Mouse (Mus musculus): ENCODE measurements around the gene Dmc1. TPM values are rescaled to one million over a fixed set of nuclear protein-coding genes. Genes with fewer than 3 reads are reported as not detected.

Dmc1 gene
- polyA plus RNA-seq, 1 experiment = not detected

- peak overlapping the region; percentile 95 for H3K4me2 ChIP-seq (ENCODE audit: low read depth)
- TF ChIP-seq MAX (IDR thresholded peaks at IDR 0.05; ENCODE audit: low read depth) (no peak), SRF (IDR thresholded peaks at IDR 0.05; ENCODE audit: control insufficient read depth, insufficient read length, low read depth) (no peak), CEBPB (IDR thresholded peaks at IDR 0.05; ENCODE audit: insufficient read depth, poor library complexity, severe bottlenecking) (no peak), POLR2AphosphoS2 (IDR thresholded peaks at IDR 0.05; ENCODE audit: insufficient read length, low read depth) (peak; percentile 66), POLR2A (IDR thresholded peaks at IDR 0.05; ENCODE audit: insufficient read length, low read depth) (peak; percentile 57), TCF3 (IDR thresholded peaks at IDR 0.05; ENCODE audit: insufficient read length, low read depth) (no peak), TCF12 (IDR thresholded peaks at IDR 0.05; ENCODE audit: insufficient read depth, poor library complexity, severe bottlenecking) (no peak), REST (IDR thresholded peaks at IDR 0.05; ENCODE audit: insufficient read depth, insufficient read length) (peak; percentile 25)
- H3ac ChIP-seq (ENCODE audit: control insufficient read depth, insufficient read length) = peak overlapping the region; percentile 87
- peaks cover 7% of the 10 kb centered on the region for H3K27me3 ChIP-seq (ENCODE audit: control insufficient read depth, insufficient read depth, insufficient read length)
- peaks cover 37% of the 10 kb centered on the region for H3K36me3 ChIP-seq (ENCODE audit: control insufficient read depth, insufficient read depth)
- H3K4me3 ChIP-seq = peak overlapping the region; percentile 89
- peaks cover 46% of the 10 kb centered on the region for H3K79me2 ChIP-seq (ENCODE audit: control insufficient read depth, insufficient read depth)
These were observed 58.9 kb downstream of the Dmc1 start for GRCm38 (mm10) chr15:79545921-79546399.

GRCm38 (mm10) chr15:79545496-79545895 is 59.4 kb downstream of the Dmc1 start:
- Histone ChIP-seq H3ac (ENCODE audit: control insufficient read depth, insufficient read length) (peak overlapping the region; percentile 87), H3K36me3 (ENCODE audit: control insufficient read depth, insufficient read depth) (peaks cover 42% of the 10 kb centered on the region), H3K27me3 (ENCODE audit: control insufficient read depth, insufficient read depth, insufficient read length) (peaks cover 4% of the 10 kb centered on the region), H3K4me3 (peak overlapping the region; percentile 89), H3K4me2 (ENCODE audit: low read depth) (peak overlapping the region; percentile 95), H3K79me2 (ENCODE audit: control insufficient read depth, insufficient read depth) (peaks cover 51% of the 10 kb centered on the region)
- no peak for TF ChIP-seq E2F4 (IDR thresholded peaks at IDR 0.05; ENCODE audit: insufficient read depth)
- TF ChIP-seq REST (IDR thresholded peaks at IDR 0.05; ENCODE audit: insufficient read depth, insufficient read length) = no peak
- no peak for TF ChIP-seq SRF (IDR thresholded peaks at IDR 0.05; ENCODE audit: control insufficient read depth, insufficient read length, low read depth)
- no peak for TF ChIP-seq TCF3 (IDR thresholded peaks at IDR 0.05; ENCODE audit: insufficient read length, low read depth)
- TF ChIP-seq POLR2A (IDR thresholded peaks at IDR 0.05; ENCODE audit: insufficient read length, low read depth) = no peak

- Histone ChIP-seq H3K36me3 (ENCODE audit: control insufficient read depth, insufficient read depth) (peaks cover 57% of the 10 kb centered on the region), H3K27me3 (ENCODE audit: control insufficient read depth, insufficient read depth, insufficient read length) (no peaks in the 10 kb centered on the region), H3K79me2 (ENCODE audit: control insufficient read depth, insufficient read depth) (peaks cover 65% of the 10 kb centered on the region), H3K4me2 (ENCODE audit: low read depth) (peak overlapping the region; percentile 95), H3K4me3 (peak overlapping the region; percentile 89), H3ac (ENCODE audit: control insufficient read depth, insufficient read length) (no peak overlapping the region)
- TF ChIP-seq POLR2A (IDR thresholded peaks at IDR 0.05; ENCODE audit: insufficient read length, low read depth) = no peak
- no peak for TF ChIP-seq REST (IDR thresholded peaks at IDR 0.05; ENCODE audit: insufficient read depth, insufficient read length)
- TF ChIP-seq CEBPB (IDR thresholded peaks at IDR 0.05; ENCODE audit: insufficient read depth, poor library complexity, severe bottlenecking) = no peak
- TF ChIP-seq MYOG (IDR thresholded peaks at IDR 0.05; ENCODE audit: control insufficient read depth in 1 of 3, insufficient read depth in 1 of 3, insufficient read length in 2 of 3, low read depth in 2 of 3) = no peak
- no peak for TF ChIP-seq E2F4 (IDR thresholded peaks at IDR 0.05; ENCODE audit: insufficient read depth)
- TF ChIP-seq POLR2AphosphoS2 (IDR thresholded peaks at IDR 0.05; ENCODE audit: insufficient read length, low read depth) = no peak
- no peak for TF ChIP-seq MYOD1 (IDR thresholded peaks at IDR 0.05; ENCODE audit: control insufficient read depth in 1 of 3, insufficient read length in 2 of 3, low read depth in 2 of 3)
- TF ChIP-seq USF1 (IDR thresholded peaks at IDR 0.05; ENCODE audit: low read depth) = no peak
- no peak for TF ChIP-seq TCF12 (IDR thresholded peaks at IDR 0.05; ENCODE audit: insufficient read depth, poor library complexity, severe bottlenecking)
- no peak for TF ChIP-seq MAX (IDR thresholded peaks at IDR 0.05; ENCODE audit: low read depth)
- TF ChIP-seq SRF (IDR thresholded peaks at IDR 0.05; ENCODE audit: control insufficient read depth, insufficient read length, low read depth) = no peak
- TF ChIP-seq TCF3 (IDR thresholded peaks at IDR 0.05; ENCODE audit: insufficient read length, low read depth) = no peak
These were observed 60.9 kb downstream of the Dmc1 start for GRCm38 (mm10) chr15:79543968-79544367.

GRCm38 (mm10) chr15:79533796-79534195 is 71.1 kb downstream of the Dmc1 start:
- Histone ChIP-seq H3K36me3 (ENCODE audit: control insufficient read depth, insufficient read depth) (peaks cover 97% of the 10 kb centered on the region), H3K4me2 (ENCODE audit: low read depth) (no peak overlapping the region), H3K79me2 (ENCODE audit: control insufficient read depth, insufficient read depth) (peaks cover 17% of the 10 kb centered on the region), H3K27me3 (ENCODE audit: control insufficient read depth, insufficient read depth, insufficient read length) (no peaks in the 10 kb centered on the region), H3K4me3 (no peak overlapping the region), H3ac (ENCODE audit: control insufficient read depth, insufficient read length) (no peak overlapping the region)
- TF ChIP-seq REST (IDR thresholded peaks at IDR 0.05; ENCODE audit: insufficient read depth, insufficient read length) = no peak
- no peak for TF ChIP-seq E2F4 (IDR thresholded peaks at IDR 0.05; ENCODE audit: insufficient read depth)
- TF ChIP-seq POLR2A (IDR thresholded peaks at IDR 0.05; ENCODE audit: insufficient read length, low read depth) = no peak
- TF ChIP-seq POLR2AphosphoS2 (IDR thresholded peaks at IDR 0.05; ENCODE audit: insufficient read length, low read depth) = no peak
- TF ChIP-seq TCF3 (IDR thresholded peaks at IDR 0.05; ENCODE audit: insufficient read length, low read depth) = no peak
- TF ChIP-seq USF1 (IDR thresholded peaks at IDR 0.05; ENCODE audit: low read depth) = no peak
- TF ChIP-seq MYOD1 (IDR thresholded peaks at IDR 0.05; ENCODE audit: control insufficient read depth in 1 of 3, insufficient read length in 2 of 3, low read depth in 2 of 3) = no peak
- TF ChIP-seq TCF12 (IDR thresholded peaks at IDR 0.05; ENCODE audit: insufficient read depth, poor library complexity, severe bottlenecking) = no peak
- no peak for TF ChIP-seq MAX (IDR thresholded peaks at IDR 0.05; ENCODE audit: low read depth)
- TF ChIP-seq SRF (IDR thresholded peaks at IDR 0.05; ENCODE audit: control insufficient read depth, insufficient read length, low read depth) = no peak
- no peak for TF ChIP-seq MYOG (IDR thresholded peaks at IDR 0.05; ENCODE audit: control insufficient read depth in 1 of 3, insufficient read depth in 1 of 3, insufficient read length in 2 of 3, low read depth in 2 of 3)
- TF ChIP-seq CEBPB (IDR thresholded peaks at IDR 0.05; ENCODE audit: insufficient read depth, poor library complexity, severe bottlenecking) = no peak

GRCm38 (mm10) chr15:79529935-79530334 is 75.0 kb downstream of the Dmc1 start:
- TF ChIP-seq SRF (IDR thresholded peaks at IDR 0.05; ENCODE audit: control insufficient read depth, insufficient read length, low read depth) (no peak), POLR2A (IDR thresholded peaks at IDR 0.05; ENCODE audit: insufficient read length, low read depth) (peak; percentile 38), POLR2AphosphoS2 (IDR thresholded peaks at IDR 0.05; ENCODE audit: insufficient read length, low read depth) (peak; percentile 75)
- no peak overlapping the region for H3K4me2 ChIP-seq (ENCODE audit: low read depth)
- H3K36me3 ChIP-seq (ENCODE audit: control insufficient read depth, insufficient read depth) = peaks cover 93% of the 10 kb centered on the region
- no peak overlapping the region for H3K4me3 ChIP-seq
- H3K79me2 ChIP-seq (ENCODE audit: control insufficient read depth, insufficient read depth) = peaks cover 7% of the 10 kb centered on the region
- no peaks in the 10 kb centered on the region for H3K27me3 ChIP-seq (ENCODE audit: control insufficient read depth, insufficient read depth, insufficient read length)
- no peak overlapping the region for H3ac ChIP-seq (ENCODE audit: control insufficient read depth, insufficient read length)

Data from myocyte (in vitro differentiated cells).